Mouse (Mus musculus) small intestine, adult 2 months (tissue): Measurements from ENCODE around the gene Fxyd5. TPM values are rescaled to one million over a fixed set of nuclear protein-coding genes. Genes with fewer than 3 reads are reported as not detected.
A peak's percentile ranks its signal among the peaks of the same experiment; 100 is the strongest.

ENCODE experiments used
- H3K27ac ChIP-seq: fragments of 200-500 bp; 2 replicates; pipeline ENCODE4 v1.5.1; 2012; ENCODE audit warnings: low read depth, low read length, control low read depth, inconsistent platforms; ENCODE audit not compliant: insufficient read depth
- H3K27me3 ChIP-seq: fragments of 200-500 bp; 2 replicates; pipeline ENCODE4 v1.6.1; 2012; ENCODE audit warnings: mild to moderate bottlenecking, moderate library complexity, low read length, inconsistent platforms; ENCODE audit not compliant: control insufficient read depth, insufficient read depth
- H3K36me3 ChIP-seq: fragments of 200-500 bp; 2 replicates; pipeline ENCODE4 v1.6.1; 2012; ENCODE audit warnings: mild to moderate bottlenecking, low read length, control low read depth, inconsistent platforms; ENCODE audit not compliant: control insufficient read depth, insufficient read depth
- H3K4me1 ChIP-seq: fragments of 200-500 bp; 2 replicates; pipeline ENCODE4 v1.6.1; 2012; ENCODE audit warnings: low read length, inconsistent platforms, mixed read lengths; ENCODE audit not compliant: control insufficient read depth, insufficient read depth, insufficient read length
- H3K4me3 ChIP-seq: fragments of 200-500 bp; 2 replicates; pipeline ENCODE4 v1.5.1; 2012; ENCODE audit warnings: low read depth, mild to moderate bottlenecking, control low read depth, inconsistent platforms, low read length, moderate library complexity
- CTCF ChIP-seq: fragments of 200-500 bp; IDR thresholded peaks from 2 replicates; pipeline ENCODE4 v1.5.1; 2012; ENCODE audit warnings: low read depth, mild to moderate bottlenecking, control low read depth, inconsistent platforms, low read length, moderate library complexity, mixed read lengths; ENCODE audit not compliant: insufficient replicate concordance, insufficient read length; ENCODE audit errors: extremely low read depth
- POLR2A ChIP-seq: fragments of 200-500 bp; IDR thresholded peaks from 2 replicates; pipeline ENCODE4 v1.6.1; 2012; ENCODE audit warnings: low read depth, mild to moderate bottlenecking, control low read depth, inconsistent platforms, low read length, moderate library complexity
- WGBS: fragments of 180-500 bp; shearing (Covaris S2); methylation state at CpG from one replicate; pipeline ENCODE4 v1.1.7; 2018; 5-methylcytosine and 5-hydroxymethylcytosine counted together
- polyA plus RNA-seq: library from polyadenylated mRNA; depleted of rRNA; stranded (reverse); fragments of >200 nt; gene quantifications from 2 replicates; pipeline ENCODE4 v1.2.3, GENCODE M21; 2012

Fxyd5 gene
- polyA plus RNA-seq, 1 experiment = 31.8 TPM

- TF ChIP-seq POLR2A = no peak
- no peak for TF ChIP-seq CTCF
- 37% methylated on average over 5 of the region's 5 CpGs for WGBS
- Histone ChIP-seq H3K36me3 (no peaks in the 10 kb centered on the region), H3K27ac (no peak overlapping the region), H3K4me1 (no peaks in the 10 kb centered on the region; the same call in 1 of the 2 replicates), H3K4me3 (no peak overlapping the region), H3K27me3 (no peaks in the 10 kb centered on the region)
These were observed 25.6 kb upstream of the Fxyd5 start for GRCm38 (mm10) chr7:31067836-31068235.

DNA sequence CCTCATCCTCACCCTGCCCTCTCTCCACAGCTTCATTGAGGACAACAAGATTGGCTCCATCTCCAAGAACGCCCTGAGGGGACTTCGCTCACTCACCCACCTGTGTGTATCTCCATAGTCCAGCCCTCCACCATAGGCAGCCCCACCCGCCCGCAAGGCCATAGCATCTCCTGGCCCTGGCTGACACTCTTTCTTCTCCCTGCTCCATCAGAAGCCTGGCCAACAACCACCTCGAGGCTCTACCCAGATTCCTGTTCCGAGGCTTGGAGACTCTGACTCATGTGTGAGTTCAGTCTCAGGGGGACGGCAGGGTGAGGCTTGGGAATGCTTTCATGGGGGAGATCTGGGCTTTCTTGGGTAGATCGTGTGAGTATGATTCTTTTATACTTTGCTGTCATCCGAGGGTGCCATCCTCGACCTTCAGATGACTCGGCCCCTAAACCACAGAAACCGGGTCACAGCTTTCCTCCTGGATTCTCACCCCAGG, 20.8 kb upstream of the Fxyd5 start:
- H3K27me3 ChIP-seq = no peaks in the 10 kb centered on the region
- H3K36me3 ChIP-seq = no peaks in the 10 kb centered on the region
- no peaks in the 10 kb centered on the region for H3K4me1 ChIP-seq
- 83% methylated on average over 12 of the region's 12 CpGs for WGBS
- H3K27ac ChIP-seq = no peak overlapping the region
- no peak overlapping the region for H3K4me3 ChIP-seq
- no peak for TF ChIP-seq POLR2A
- TF ChIP-seq CTCF = no peak

- H3K36me3 ChIP-seq = no peaks in the 10 kb centered on the region
- H3K27me3 ChIP-seq = no peaks in the 10 kb centered on the region
- no peak overlapping the region for H3K27ac ChIP-seq
- TF ChIP-seq CTCF (no peak), POLR2A (no peak)
- H3K4me3 ChIP-seq = no peak overlapping the region
- 89% methylated on average over 7 of the region's 7 CpGs for WGBS
- peaks cover 2% of the 10 kb centered on the region; the same call in 1 of the 2 replicates for H3K4me1 ChIP-seq
These were observed 18.3 kb upstream of the Fxyd5 start for GRCm38 (mm10) chr7:31060621-31061010.

GRCm38 (mm10) chr7:31059919-31060620, 17.8 kb upstream of the Fxyd5 start:
- WGBS = 88% methylated on average over 11 of the region's 11 CpGs
- Histone ChIP-seq H3K4me3 (no peak overlapping the region), H3K27me3 (no peaks in the 10 kb centered on the region), H3K36me3 (no peaks in the 10 kb centered on the region), H3K27ac (no peak overlapping the region), H3K4me1 (peaks cover 2% of the 10 kb centered on the region; the same call in 1 of the 2 replicates)
- TF ChIP-seq CTCF (no peak), POLR2A (no peak)

DNA sequence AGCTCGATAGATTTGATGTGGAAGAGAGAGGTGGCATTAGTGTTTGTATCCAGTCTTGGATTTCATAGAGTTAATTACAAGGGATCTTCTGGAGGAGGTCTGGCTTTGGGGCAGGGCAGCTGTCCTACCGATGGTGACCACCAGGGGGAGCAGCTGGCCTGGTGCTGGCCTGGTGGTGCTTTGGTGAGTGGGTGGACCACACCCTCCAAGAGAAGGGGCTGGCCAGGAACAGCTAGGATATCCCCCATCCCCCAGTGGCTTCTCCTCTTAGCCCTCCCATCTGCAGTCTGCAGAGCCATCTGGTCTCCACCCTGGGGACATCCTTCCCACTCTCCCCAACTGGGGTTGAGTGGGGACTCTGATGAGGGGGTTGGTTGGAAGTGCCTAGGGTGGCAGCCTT, 16.8 kb upstream of the Fxyd5 start, which contains the start of gene Lgi4:
Gene Lgi4 (plus strand): TSS at position 235 of the 400 bp plus-strand sequence.
- WGBS = 1% methylated on average over 2 of the region's 2 CpGs
- Histone ChIP-seq H3K36me3 (no peaks in the 10 kb centered on the region), H3K4me3 (no peak within 1 kb of the TSS), H3K27me3 (no peaks in the 10 kb centered on the region; the same call in 1 of the 2 replicates), H3K27ac (no peak within 1 kb of the TSS), H3K4me1 (peaks cover 2% of the 10 kb centered on the region; the same call in 1 of the 2 replicates)
- TF ChIP-seq POLR2A (no peak), CTCF (peak; percentile 95)

- Histone ChIP-seq H3K27me3 (peaks cover 1% of the 10 kb centered on the region), H3K4me1 (peaks cover 2% of the 10 kb centered on the region; the same call in 1 of the 2 replicates), H3K36me3 (no peaks in the 10 kb centered on the region), H3K4me3 (no peak overlapping the region), H3K27ac (no peak overlapping the region)
- WGBS = 86% methylated on average over 6 of the region's 6 CpGs
- TF ChIP-seq POLR2A (no peak), CTCF (no peak)
These were observed 15.9 kb upstream of the Fxyd5 start for GRCm38 (mm10) chr7:31058211-31058610.

DNA sequence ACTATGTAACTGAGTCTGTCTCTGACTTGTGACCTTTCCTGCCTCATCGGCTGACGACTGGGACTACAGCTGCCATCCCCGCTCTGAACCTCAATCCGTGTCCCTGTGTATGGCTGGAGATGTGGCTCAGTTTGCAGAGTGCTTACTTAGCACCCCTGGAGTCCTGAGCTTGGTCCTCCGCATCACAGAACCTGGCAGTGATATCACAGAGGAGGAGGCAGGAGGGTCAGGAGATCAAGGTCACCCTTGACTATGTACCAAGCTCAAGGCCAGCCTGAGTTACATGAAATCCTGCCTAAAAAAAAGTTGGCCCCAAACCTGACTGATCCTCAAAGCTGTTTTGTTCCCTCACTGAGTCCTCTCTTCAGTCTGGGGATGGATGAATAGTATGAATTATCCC, 15.4 kb upstream of the Fxyd5 start:
- Histone ChIP-seq H3K4me3 (no peak overlapping the region), H3K27me3 (peaks cover 6% of the 10 kb centered on the region), H3K27ac (no peak overlapping the region), H3K4me1 (peaks cover 2% of the 10 kb centered on the region; the same call in 1 of the 2 replicates), H3K36me3 (no peaks in the 10 kb centered on the region)
- 69% methylated on average over 5 of the region's 5 CpGs for WGBS
- TF ChIP-seq POLR2A (no peak), CTCF (no peak)
